Mouse (Mus musculus): ENCODE data around the gene Selenom. TPM values are rescaled to one million over a fixed set of nuclear protein-coding genes. Genes with fewer than 3 reads are reported as not detected.

The Selenom gene
- polyA plus RNA-seq (2014; fragmentation: Illumina TruSeq; extraction: RNeasy Lipid Tissue Mini Kit (QIAGEN cat#74804); ENCODE audit: low read depth, low replicate concordance) = 0.49 TPM

GRCm38 (mm10) chr11:3514529-3515054 lies at the start of gene Selenom:
Gene Selenom (plus strand): TSS chr11:3514684.

DNA sequence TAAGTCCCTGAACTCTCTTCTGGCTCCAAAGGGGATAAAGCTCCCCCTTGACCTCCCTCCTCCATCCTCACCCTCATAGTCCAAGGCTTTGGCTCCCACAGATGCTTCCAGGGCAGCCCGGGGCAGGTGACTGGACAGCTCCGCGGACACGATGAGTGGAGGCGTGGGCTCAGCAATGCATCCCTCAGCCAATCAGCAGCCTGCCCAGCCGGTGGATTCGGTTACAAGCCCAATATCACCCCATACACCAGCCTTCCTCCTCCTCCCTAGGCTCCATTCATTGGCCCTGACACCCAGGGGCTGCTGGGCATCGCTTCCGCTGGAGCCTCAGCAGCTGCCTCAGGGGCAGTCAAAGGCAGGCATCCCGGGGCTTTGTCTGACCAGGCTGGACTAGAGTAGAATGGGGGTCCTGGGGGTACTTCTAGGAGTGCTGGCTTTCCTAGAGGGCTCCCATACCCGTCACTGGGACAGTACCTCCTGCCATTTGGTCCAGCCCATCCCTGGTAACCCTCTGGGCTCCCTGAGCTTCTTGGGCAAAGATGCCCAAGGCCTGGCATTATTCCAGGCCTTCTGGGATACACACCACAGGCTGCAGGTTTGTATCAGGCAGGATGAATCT lies 26.4 kb upstream of the Selenom start, which contains the start of gene Pla2g3:
TSS of gene Pla2g3 (plus strand) at position 333 of the 619 bp plus-strand sequence.

GRCm38 (mm10) chr11:3540451-3541085 lies 26.1 kb downstream of the Selenom start, which contains the start of gene Smtn:
Gene Smtn (minus strand): TSS chr11:3540612.

Other genes starting within 250 kb of the Selenom start
- gene Drg1, start 248.3 kb upstream of the Selenom start, polyA plus RNA-seq (2014; fragmentation: Illumina TruSeq; extraction: RNeasy Lipid Tissue Mini Kit (QIAGEN cat#74804); ENCODE audit: low read depth, low replicate concordance) = 305 TPM
- 3.3 TPM for gene Patz1, start 225.8 kb upstream of the Selenom start, polyA plus RNA-seq (2014; fragmentation: Illumina TruSeq; extraction: RNeasy Lipid Tissue Mini Kit (QIAGEN cat#74804); ENCODE audit: low read depth, low replicate concordance)
- gene Pik3ip1, start 184.3 kb upstream of the Selenom start, polyA plus RNA-seq (2014; fragmentation: Illumina TruSeq; extraction: RNeasy Lipid Tissue Mini Kit (QIAGEN cat#74804); ENCODE audit: low read depth, low replicate concordance) = 24.1 TPM
- 5.1 TPM for gene Limk2, start 105.5 kb upstream of the Selenom start, polyA plus RNA-seq (2014; fragmentation: Illumina TruSeq; extraction: RNeasy Lipid Tissue Mini Kit (QIAGEN cat#74804); ENCODE audit: low read depth, low replicate concordance)
- 26.3 TPM for gene Rnf185, start 62.3 kb upstream of the Selenom start, polyA plus RNA-seq (2014; fragmentation: Illumina TruSeq; extraction: RNeasy Lipid Tissue Mini Kit (QIAGEN cat#74804); ENCODE audit: low read depth, low replicate concordance)
- 0.92 TPM for gene Pla2g3, start 26.4 kb upstream of the Selenom start, polyA plus RNA-seq (2014; fragmentation: Illumina TruSeq; extraction: RNeasy Lipid Tissue Mini Kit (QIAGEN cat#74804); ENCODE audit: low read depth, low replicate concordance)
- not detected for gene Inpp5j, start 9.9 kb upstream of the Selenom start, polyA plus RNA-seq (2014; fragmentation: Illumina TruSeq; extraction: RNeasy Lipid Tissue Mini Kit (QIAGEN cat#74804); ENCODE audit: low read depth, low replicate concordance)
- gene Smtn, start 25.9 kb downstream of the Selenom start, polyA plus RNA-seq (2014; fragmentation: Illumina TruSeq; extraction: RNeasy Lipid Tissue Mini Kit (QIAGEN cat#74804); ENCODE audit: low read depth, low replicate concordance) = 0.07 TPM
- 61.4 TPM for gene Morc2a, start 134.5 kb downstream of the Selenom start, polyA plus RNA-seq (2014; fragmentation: Illumina TruSeq; extraction: RNeasy Lipid Tissue Mini Kit (QIAGEN cat#74804); ENCODE audit: low read depth, low replicate concordance)